Mouse (Mus musculus): ENCODE results near the gene Kirrel3. TPM values are rescaled to one million over a fixed set of nuclear protein-coding genes. Genes with fewer than 3 reads are reported as not detected.

The Kirrel3 gene
- polyA plus RNA-seq, 1 experiment from 2014 or later: 0.06 TPM

DNA sequence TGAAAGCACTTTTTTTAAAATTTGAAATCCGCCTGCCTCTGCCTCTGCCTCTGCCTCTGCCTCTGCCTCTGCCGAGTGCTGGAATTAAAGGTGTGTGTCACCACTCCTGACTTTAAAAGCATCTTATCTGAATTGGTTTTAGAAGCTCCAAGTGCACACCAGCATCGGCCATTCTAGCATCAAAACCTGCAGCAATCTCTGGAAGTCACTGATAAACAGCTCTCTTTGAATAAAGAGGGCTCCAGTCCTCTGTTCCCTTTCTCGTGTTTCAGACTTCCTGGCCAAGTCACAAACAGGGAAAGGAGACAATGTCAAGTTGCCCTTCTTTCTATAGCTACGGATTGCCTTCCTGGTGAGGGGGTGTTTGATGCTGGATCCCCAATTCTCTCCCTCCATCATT, 554.2 kb downstream of the Kirrel3 start:
- Histone ChIP-seq H3K36me3 (ENCODE audit: control insufficient read depth, insufficient read depth) (no peaks in the 10 kb centered on the region; the same call in 1 of the 2 replicates), H3K27me3 (ENCODE audit: control insufficient read depth, insufficient read depth, low read depth, low read length) (no peaks in the 10 kb centered on the region), H3K4me2 (ENCODE audit: low read depth, low read length) (no peak overlapping the region), H3K27ac (ENCODE audit: low read length) (peak overlapping the region; percentile 17; the same call in 1 of the 2 replicates), H3K4me1 (ENCODE audit: control insufficient read depth, low read depth, low read length) (peaks cover 8% of the 10 kb centered on the region), H3K9ac (ENCODE audit: low read depth, low read length) (no peak overlapping the region), H3K4me3 (ENCODE audit: low read depth, low read length) (no peak overlapping the region), H3K9me3 (replicated peaks; ENCODE audit: control insufficient read depth, low read length) (no peaks in the 10 kb centered on the region)
- WGBS (ENCODE audit: insufficient replicate concordance): 23% methylated on average over 5 of the region's 5 CpGs
- ATAC-seq (ENCODE audit: low read depth): no peak

DNA sequence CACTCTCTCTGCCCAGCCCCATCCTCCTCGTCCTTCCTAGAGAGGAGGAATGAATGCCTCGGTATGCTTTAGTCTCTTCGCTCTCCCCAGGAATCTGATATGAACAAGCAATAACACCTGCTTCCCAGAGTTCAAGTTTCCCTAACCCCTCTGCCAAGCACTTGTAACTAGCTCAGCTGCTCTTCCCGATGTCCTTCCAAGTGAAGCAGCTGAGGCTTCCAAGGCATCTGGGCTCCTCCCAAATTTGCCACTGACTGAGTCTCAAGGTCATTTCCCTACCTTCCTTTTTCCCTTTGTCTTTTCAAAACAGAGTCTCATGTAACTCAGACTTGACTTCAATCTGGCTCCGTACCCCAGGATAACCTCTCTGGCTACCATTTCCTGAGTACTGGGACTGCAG, 555.8 kb downstream of the Kirrel3 start:
- no peaks in the 10 kb centered on the region for H3K27me3 ChIP-seq (ENCODE audit: control insufficient read depth, insufficient read depth, low read depth, low read length)
- H3K4me3 ChIP-seq (ENCODE audit: low read depth, low read length): no peak overlapping the region
- H3K9me3 ChIP-seq (replicated peaks; ENCODE audit: control insufficient read depth, low read length): no peaks in the 10 kb centered on the region
- H3K4me1 ChIP-seq (ENCODE audit: control insufficient read depth, low read depth, low read length): peaks cover 8% of the 10 kb centered on the region
- H3K27ac ChIP-seq (ENCODE audit: low read length): no peak overlapping the region
- no peak overlapping the region for H3K4me2 ChIP-seq (ENCODE audit: low read depth, low read length)
- WGBS (ENCODE audit: insufficient replicate concordance): 60% methylated on average over 5 of the region's 5 CpGs
- H3K36me3 ChIP-seq (ENCODE audit: control insufficient read depth, insufficient read depth): no peaks in the 10 kb centered on the region; the same call in 1 of the 2 replicates
- no peak overlapping the region for H3K9ac ChIP-seq (ENCODE audit: low read depth, low read length)
- ATAC-seq (ENCODE audit: low read depth): no peak

DNA sequence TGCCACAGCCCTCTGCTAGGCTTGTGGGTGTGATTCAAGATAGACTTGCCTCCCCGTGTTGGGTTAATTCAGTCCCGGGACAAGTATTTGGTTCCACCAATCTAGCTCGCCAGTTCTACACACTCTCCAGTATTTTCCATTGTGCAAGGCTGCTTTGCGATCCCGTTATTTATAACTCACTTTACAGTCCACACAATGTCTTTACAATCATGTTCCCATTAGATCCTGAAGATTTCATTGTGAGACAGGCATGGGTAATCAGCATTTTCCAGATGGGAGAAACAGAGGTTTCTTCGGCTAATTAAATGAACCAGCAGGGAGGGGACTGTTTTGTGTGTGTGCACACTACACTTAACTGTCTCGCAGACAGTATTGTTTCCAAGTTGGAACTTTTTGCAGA, 557.9 kb downstream of the Kirrel3 start:
- H3K9ac ChIP-seq (ENCODE audit: low read depth, low read length): no peak overlapping the region
- H3K4me1 ChIP-seq (ENCODE audit: control insufficient read depth, low read depth, low read length): peaks cover 8% of the 10 kb centered on the region
- WGBS (ENCODE audit: insufficient replicate concordance): 79% methylated on average over 7 of the region's 7 CpGs
- peaks cover 10% of the 10 kb centered on the region for H3K36me3 ChIP-seq (ENCODE audit: control insufficient read depth, insufficient read depth)
- H3K4me2 ChIP-seq (ENCODE audit: low read depth, low read length): no peak overlapping the region
- H3K27me3 ChIP-seq (ENCODE audit: control insufficient read depth, insufficient read depth, low read depth, low read length): no peaks in the 10 kb centered on the region
- ATAC-seq (ENCODE audit: low read depth): no peak
- no peak overlapping the region for H3K4me3 ChIP-seq (ENCODE audit: low read depth, low read length)
- H3K9me3 ChIP-seq (replicated peaks; ENCODE audit: control insufficient read depth, low read length): no peaks in the 10 kb centered on the region
- H3K27ac ChIP-seq (ENCODE audit: low read length): no peak overlapping the region

DNA sequence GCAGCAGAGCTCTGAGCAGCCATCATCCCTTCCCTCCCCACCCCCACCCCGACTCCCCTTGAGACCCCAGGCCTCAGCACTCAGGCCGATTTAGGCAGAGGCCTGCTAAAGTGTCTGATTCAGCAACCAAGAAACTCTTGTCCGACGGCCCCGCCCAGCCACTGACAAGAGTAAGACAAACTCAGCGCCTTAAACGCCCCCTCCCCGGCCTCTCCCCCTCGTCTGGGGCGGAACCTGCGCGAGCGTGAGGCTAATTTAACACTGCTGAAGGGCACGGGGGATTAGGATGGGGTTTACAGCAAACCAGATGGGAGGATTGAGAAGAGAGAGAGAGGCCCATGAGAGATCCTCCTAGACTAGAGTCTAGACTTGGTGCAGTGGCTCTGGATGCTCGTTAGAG, 558.8 kb downstream of the Kirrel3 start:
- Histone ChIP-seq H3K4me1 (ENCODE audit: control insufficient read depth, low read depth, low read length) (peaks cover 8% of the 10 kb centered on the region), H3K9ac (ENCODE audit: low read depth, low read length) (no peak overlapping the region), H3K4me3 (ENCODE audit: low read depth, low read length) (no peak overlapping the region), H3K4me2 (ENCODE audit: low read depth, low read length) (no peak overlapping the region), H3K36me3 (ENCODE audit: control insufficient read depth, insufficient read depth) (peaks cover 18% of the 10 kb centered on the region), H3K27ac (ENCODE audit: low read length) (no peak overlapping the region), H3K9me3 (replicated peaks; ENCODE audit: control insufficient read depth, low read length) (no peaks in the 10 kb centered on the region), H3K27me3 (ENCODE audit: control insufficient read depth, insufficient read depth, low read depth, low read length) (no peaks in the 10 kb centered on the region)
- WGBS (ENCODE audit: insufficient replicate concordance): 62% methylated on average over 15 of the region's 15 CpGs
- ATAC-seq (ENCODE audit: low read depth): no peak

DNA sequence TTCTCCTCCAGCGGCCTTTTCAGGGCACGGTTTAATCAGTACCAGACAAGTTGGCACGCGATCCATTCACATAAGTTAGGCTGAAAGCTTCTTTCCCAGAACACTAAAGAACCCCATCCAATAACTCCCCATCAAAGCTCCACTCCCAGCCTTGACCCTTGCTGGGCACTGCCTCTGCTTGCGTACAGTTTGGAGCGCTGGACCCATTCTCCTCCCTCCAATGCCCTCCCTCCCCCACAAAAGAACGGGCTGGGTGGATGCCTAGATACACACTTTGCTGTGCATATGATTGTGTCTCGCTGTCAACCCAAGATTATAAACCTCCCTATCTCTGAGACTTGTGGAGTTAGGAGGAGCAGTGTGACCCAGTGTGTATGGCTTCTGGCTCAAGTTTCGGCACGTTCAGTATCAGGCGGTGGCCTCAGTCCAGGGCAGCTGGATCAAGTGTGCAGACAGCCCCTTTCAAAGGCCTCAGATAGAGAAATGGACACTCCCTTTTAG, 559.4 kb downstream of the Kirrel3 start:
- no peak overlapping the region for H3K4me3 ChIP-seq (ENCODE audit: low read depth, low read length)
- no peak overlapping the region for H3K27ac ChIP-seq (ENCODE audit: low read length)
- 72% methylated on average over 11 of the region's 11 CpGs for WGBS (ENCODE audit: insufficient replicate concordance)
- ATAC-seq (ENCODE audit: low read depth): peak; percentile 43; the same call in 1 of the 2 replicates
- no peaks in the 10 kb centered on the region for H3K27me3 ChIP-seq (ENCODE audit: control insufficient read depth, insufficient read depth, low read depth, low read length)
- H3K9ac ChIP-seq (ENCODE audit: low read depth, low read length): no peak overlapping the region
- H3K4me2 ChIP-seq (ENCODE audit: low read depth, low read length): no peak overlapping the region
- peaks cover 19% of the 10 kb centered on the region for H3K36me3 ChIP-seq (ENCODE audit: control insufficient read depth, insufficient read depth)
- H3K9me3 ChIP-seq (replicated peaks; ENCODE audit: control insufficient read depth, low read length): no peaks in the 10 kb centered on the region
- peaks cover 4% of the 10 kb centered on the region for H3K4me1 ChIP-seq (ENCODE audit: control insufficient read depth, low read depth, low read length)

DNA sequence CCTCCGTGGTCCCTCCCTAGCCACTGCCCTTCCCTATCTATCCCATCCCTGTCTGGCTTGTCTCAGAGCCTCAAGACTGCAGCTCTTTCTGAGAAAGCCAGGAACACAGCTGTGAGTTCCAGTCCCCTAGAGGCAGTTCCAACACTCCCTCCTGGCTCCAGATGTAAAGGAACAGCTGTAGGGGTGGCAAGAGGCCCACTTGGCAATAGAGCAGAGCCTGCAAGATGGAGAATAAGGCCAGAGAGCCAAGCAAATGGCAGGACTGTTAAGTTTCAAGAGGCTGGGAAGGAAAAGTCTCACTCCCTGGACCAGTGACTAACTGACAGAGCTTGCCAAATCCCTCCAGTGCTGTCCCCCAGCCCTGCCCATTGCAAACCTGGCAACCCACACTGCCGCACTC, 560.1 kb downstream of the Kirrel3 start:
- ATAC-seq (ENCODE audit: low read depth): peak; percentile 27; the same call in 1 of the 2 replicates
- Histone ChIP-seq H3K36me3 (ENCODE audit: control insufficient read depth, insufficient read depth) (peaks cover 21% of the 10 kb centered on the region), H3K4me3 (ENCODE audit: low read depth, low read length) (no peak overlapping the region), H3K4me1 (ENCODE audit: control insufficient read depth, low read depth, low read length) (no peaks in the 10 kb centered on the region), H3K27ac (ENCODE audit: low read length) (no peak overlapping the region), H3K9ac (ENCODE audit: low read depth, low read length) (no peak overlapping the region), H3K27me3 (ENCODE audit: control insufficient read depth, insufficient read depth, low read depth, low read length) (no peaks in the 10 kb centered on the region), H3K4me2 (ENCODE audit: low read depth, low read length) (no peak overlapping the region), H3K9me3 (replicated peaks; ENCODE audit: control insufficient read depth, low read length) (no peaks in the 10 kb centered on the region)
- 73% methylated on average over 2 of the region's 2 CpGs for WGBS (ENCODE audit: insufficient replicate concordance)

DNA sequence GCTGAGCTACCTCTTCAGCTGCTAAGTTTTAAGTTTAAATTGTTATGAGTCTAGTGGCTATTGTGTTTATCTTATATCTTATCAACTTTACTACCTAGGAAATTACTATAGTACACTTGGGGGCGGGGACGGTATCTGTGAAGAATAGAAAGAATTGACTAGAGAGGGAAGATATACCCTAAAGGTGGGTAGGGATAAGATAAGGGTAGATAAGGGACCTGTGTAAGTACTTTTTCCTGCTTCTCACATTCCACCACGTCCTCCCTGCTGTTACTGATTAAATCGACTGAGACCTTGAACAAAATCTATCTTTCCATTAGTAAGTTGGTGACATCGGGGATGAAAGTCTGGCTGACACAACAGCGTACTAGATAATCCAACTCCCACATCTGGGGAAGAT, 562.8 kb downstream of the Kirrel3 start:
- 62% methylated on average over 6 of the region's 6 CpGs for WGBS (ENCODE audit: insufficient replicate concordance)

DNA sequence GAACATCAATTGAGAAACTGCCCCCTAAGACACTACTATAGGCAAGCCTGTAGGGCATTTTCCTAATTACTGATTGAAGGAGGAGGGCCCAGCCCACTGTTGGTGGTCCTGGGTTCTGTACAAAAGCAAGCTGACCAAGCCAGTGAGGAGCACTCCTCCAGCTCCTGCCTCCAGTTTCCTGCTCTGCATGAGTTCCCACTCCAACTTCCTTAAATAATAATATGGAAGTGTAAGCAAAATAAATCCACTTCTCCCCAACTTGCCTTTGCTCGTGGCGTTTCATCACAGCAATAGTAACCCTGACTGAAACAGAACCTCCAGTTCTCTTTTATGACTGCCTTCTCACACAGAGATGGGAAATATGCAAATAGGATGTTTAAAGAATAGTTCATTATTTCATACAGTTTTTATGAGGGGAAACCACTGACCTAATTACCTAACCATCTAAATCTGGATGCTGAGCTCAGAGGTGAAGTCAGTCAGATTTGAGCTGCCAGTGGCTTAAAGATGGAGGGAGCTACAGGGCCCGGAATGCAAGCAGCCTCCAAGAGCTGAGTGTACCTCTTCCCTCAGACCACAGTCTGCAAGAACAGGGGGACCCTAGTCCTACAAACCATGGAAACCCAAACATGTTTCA, 564.3 kb downstream of the Kirrel3 start:
- Histone ChIP-seq H3K4me1 (ENCODE audit: control insufficient read depth, low read depth, low read length) (no peaks in the 10 kb centered on the region), H3K27ac (ENCODE audit: low read length) (no peak overlapping the region), H3K9me3 (replicated peaks; ENCODE audit: control insufficient read depth, low read length) (no peaks in the 10 kb centered on the region), H3K4me2 (ENCODE audit: low read depth, low read length) (no peak overlapping the region), H3K36me3 (ENCODE audit: control insufficient read depth, insufficient read depth) (peaks cover 46% of the 10 kb centered on the region), H3K9ac (ENCODE audit: low read depth, low read length) (no peak overlapping the region), H3K27me3 (ENCODE audit: control insufficient read depth, insufficient read depth, low read depth, low read length) (no peaks in the 10 kb centered on the region), H3K4me3 (ENCODE audit: low read depth, low read length) (no peak overlapping the region)
- WGBS (ENCODE audit: insufficient replicate concordance): 82% methylated on average over 3 of the region's 3 CpGs
- ATAC-seq (ENCODE audit: low read depth): no peak

More for the DNA sequence above, 562.8 kb downstream of the Kirrel3 start:
- H3K9me3 ChIP-seq (replicated peaks; ENCODE audit: control insufficient read depth, low read length): no peaks in the 10 kb centered on the region
- H3K4me2 ChIP-seq (ENCODE audit: low read depth, low read length): no peak overlapping the region
- no peak overlapping the region for H3K4me3 ChIP-seq (ENCODE audit: low read depth, low read length)
- peaks cover 39% of the 10 kb centered on the region for H3K36me3 ChIP-seq (ENCODE audit: control insufficient read depth, insufficient read depth)
- no peak overlapping the region for H3K9ac ChIP-seq (ENCODE audit: low read depth, low read length)
- H3K27me3 ChIP-seq (ENCODE audit: control insufficient read depth, insufficient read depth, low read depth, low read length): no peaks in the 10 kb centered on the region
- no peak for ATAC-seq (ENCODE audit: low read depth)
- H3K4me1 ChIP-seq (ENCODE audit: control insufficient read depth, low read depth, low read length): no peaks in the 10 kb centered on the region
- no peak overlapping the region for H3K27ac ChIP-seq (ENCODE audit: low read length)

DNA sequence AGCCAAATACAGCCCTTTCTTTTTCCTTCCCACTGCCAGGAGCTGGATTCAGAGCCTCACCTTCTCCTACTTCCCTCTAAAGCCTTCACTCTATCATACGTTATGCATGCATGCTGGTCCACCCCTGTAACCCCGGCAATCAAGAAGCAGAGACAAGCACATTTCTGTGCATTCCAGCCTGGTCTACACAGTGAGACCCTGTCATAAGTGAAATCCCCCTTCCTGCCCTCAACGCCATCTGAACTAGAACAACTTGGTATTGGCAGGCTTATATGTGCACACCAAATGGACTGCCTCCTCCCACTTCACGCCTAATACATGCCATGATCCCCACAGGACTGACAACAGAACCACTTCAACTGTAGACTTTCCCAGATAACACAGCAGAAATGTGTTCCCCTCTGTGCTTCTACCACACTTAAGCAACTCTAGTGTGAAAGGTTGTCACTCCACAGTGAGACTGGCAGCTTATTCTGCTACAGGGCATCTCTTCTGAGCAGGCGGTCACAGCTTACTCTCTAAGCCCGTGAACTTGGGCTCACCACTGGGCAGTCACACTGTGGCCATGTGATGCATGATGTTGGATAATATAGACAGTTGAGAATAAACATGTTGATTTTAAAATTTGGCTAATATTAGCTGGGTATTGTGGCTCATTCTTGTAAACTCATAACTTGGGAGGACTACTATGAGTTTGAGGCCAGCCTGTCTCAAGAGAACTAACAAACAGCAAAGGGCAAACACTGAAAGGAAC, 565.2 kb downstream of the Kirrel3 start:
- H3K36me3 ChIP-seq (ENCODE audit: control insufficient read depth, insufficient read depth): peaks cover 46% of the 10 kb centered on the region
- no peaks in the 10 kb centered on the region for H3K9me3 ChIP-seq (replicated peaks; ENCODE audit: control insufficient read depth, low read length)
- no peak overlapping the region for H3K4me2 ChIP-seq (ENCODE audit: low read depth, low read length)
- no peak for ATAC-seq (ENCODE audit: low read depth)
- no peak overlapping the region for H3K27ac ChIP-seq (ENCODE audit: low read length)
- no peaks in the 10 kb centered on the region for H3K27me3 ChIP-seq (ENCODE audit: control insufficient read depth, insufficient read depth, low read depth, low read length)
- no peak overlapping the region for H3K9ac ChIP-seq (ENCODE audit: low read depth, low read length)
- 90% methylated on average over 6 of the region's 6 CpGs for WGBS (ENCODE audit: insufficient replicate concordance)
- no peaks in the 10 kb centered on the region for H3K4me1 ChIP-seq (ENCODE audit: control insufficient read depth, low read depth, low read length)
- no peak overlapping the region for H3K4me3 ChIP-seq (ENCODE audit: low read depth, low read length)
